Mouse (Mus musculus): ENCODE data around the gene Kif26b.

GRCm38 (mm10) chr1:178486828-178487227 is 42.1 kb upstream of the Kif26b start:
- no peak for TF ChIP-seq POLR2A (IDR thresholded peaks at IDR 0.05; ENCODE audit: low read depth, low read length)
- no peak for TF ChIP-seq CTCF (IDR thresholded peaks at IDR 0.05; ENCODE audit: extremely low read depth, insufficient read depth, insufficient read length, insufficient replicate concordance)
